Comparison of ENCODE assay signal across 9 mouse cellular contexts in genomic region chr10:81335393-81336340, GRCm38 (mm10). TPM values are rescaled to one million over a fixed set of nuclear protein-coding genes. Genes with fewer than 3 reads are reported as not detected.
DNase-seq lines count a peak whose midpoint lies in the region; ATAC-seq and TF ChIP-seq lines count a peak whose summit lies in the region.
"Had no signal": no experiment of that assay in that cellular context is flagged by ENCODE, and none has a peak within 500 bp of the region (broad histone marks: within the 10 kb centered on the region; RNA-seq: fewer than 3 reads in every experiment).

No protein-coding gene starts in this region.

- H3K27ac ChIP-seq in gastrocnemius, adult 2 months: peak overlapping the region; percentile 3; the same call in 1 of the 2 replicates
- H3K27ac ChIP-seq in lung, postnatal 0 days (ENCODE audit: low read length): peak overlapping the region; percentile 78
- peak overlapping the region; percentile 92 for H3K27ac ChIP-seq in intestine, embryonic 16.5 days (ENCODE audit: low read length)
- H3K27ac ChIP-seq in stomach, postnatal 0 days (replicated peaks): peak overlapping the region; percentile 89

- TF ChIP-seq CTCF in gastrocnemius, adult 2 months (IDR thresholded peaks at IDR 0.05): no peak
- TF ChIP-seq CTCF in lung, postnatal 0 days (IDR thresholded peaks at IDR 0.05): peak; percentile 39; the same call in 1 of the 2 replicates
- TF ChIP-seq CTCF in stomach, postnatal 0 days (IDR thresholded peaks at IDR 0.05; ENCODE audit: low read depth): peak; percentile 51

- peak; percentile 26 for DNase-seq in gastrocnemius, adult 2 months
- no peak for DNase-seq in gastrocnemius, postnatal 36 days
- peak; percentile 69 for DNase-seq in lung, postnatal 0 days (ENCODE audit: low spot score)
- no peak for DNase-seq in lung, postnatal 36 days
- no peak for DNase-seq in stomach, postnatal 0 days (ENCODE audit: low spot score)
- no peak for DNase-seq in layer of hippocampus, postnatal 25 days (ENCODE audit: extremely low spot score in 1 of 2, low spot score in 1 of 2)
- no peak for DNase-seq in adrenal gland, postnatal 4 days (ENCODE audit: low spot score in 2 of 2)

- intact Hi-C loops in gastrocnemius, adult 2 months (cut with DNase I): no loop called here
- intact Hi-C loops in gastrocnemius, postnatal 36 days (cut with DNase I): no loop called here

- WGBS in lung, postnatal 0 days: 45% methylated on average over 17 of the region's 19 CpGs
- 45% methylated on average over 19 of the region's 19 CpGs for WGBS in intestine, embryonic 16.5 days
- 33% methylated on average over 19 of the region's 19 CpGs for WGBS in stomach, postnatal 0 days

- H3K36me3 ChIP-seq in lung, postnatal 0 days (ENCODE audit: insufficient read depth, low read length): no peaks in the 10 kb centered on the region
- H3K36me3 ChIP-seq in intestine, embryonic 16.5 days (ENCODE audit: control insufficient read depth, insufficient read depth, low read length): no peaks in the 10 kb centered on the region
- H3K36me3 ChIP-seq in stomach, postnatal 0 days (ENCODE audit: control insufficient read depth, insufficient read depth, low read length): no peaks in the 10 kb centered on the region

- peak; percentile 59 for ATAC-seq in lung, postnatal 0 days
- peak; percentile 56 for ATAC-seq in intestine, embryonic 16.5 days
- peak; percentile 47 for ATAC-seq in stomach, postnatal 0 days (ENCODE audit: low FRiP score, low TSS enrichment)

- H3K27me3 ChIP-seq in lung, postnatal 0 days (replicated peaks; ENCODE audit: insufficient read depth, low read length): no peaks in the 10 kb centered on the region
- H3K27me3 ChIP-seq in intestine, embryonic 16.5 days (replicated peaks; ENCODE audit: control insufficient read depth, insufficient read depth, low read length): peaks cover 9% of the 10 kb centered on the region; the same call in 1 of the 2 replicates
- H3K27me3 ChIP-seq in stomach, postnatal 0 days (ENCODE audit: control insufficient read depth, insufficient read depth, low read length): no peaks in the 10 kb centered on the region

- H3K9me3 ChIP-seq in lung, postnatal 0 days (ENCODE audit: low read length): no peaks in the 10 kb centered on the region
- H3K9me3 ChIP-seq in intestine, embryonic 16.5 days (ENCODE audit: control insufficient read depth, low read length): no peaks in the 10 kb centered on the region
- H3K9me3 ChIP-seq in stomach, postnatal 0 days (ENCODE audit: control insufficient read depth, low read length): no peaks in the 10 kb centered on the region

- H3K4me3 ChIP-seq in gastrocnemius, adult 2 months: no peak overlapping the region
- no peak overlapping the region for H3K4me3 ChIP-seq in lung, postnatal 0 days (ENCODE audit: low read depth, low read length)
- H3K4me3 ChIP-seq in intestine, embryonic 16.5 days (ENCODE audit: low read length): no peak overlapping the region
- H3K4me3 ChIP-seq in stomach, postnatal 0 days (ENCODE audit: low read depth, low read length): no peak overlapping the region
- H3K4me3 ChIP-seq: myocyte had no signal

- no peak overlapping the region for H3K9ac ChIP-seq in lung, postnatal 0 days (replicated peaks; ENCODE audit: low read depth)
- H3K9ac ChIP-seq in intestine, embryonic 16.5 days (ENCODE audit: low read depth, low read length): peak overlapping the region; percentile 48
- no peak overlapping the region; the same call in 1 of the 2 replicates for H3K9ac ChIP-seq in stomach, postnatal 0 days (ENCODE audit: low read length)

- no peak for TF ChIP-seq EP300 in lung, postnatal 0 days (IDR thresholded peaks at IDR 0.05)
- no peak for TF ChIP-seq EP300 in stomach, postnatal 0 days (optimal IDR thresholded peaks at IDR 0.05)

- 0 out of 2 replicates have a peak, but pooled peaks cover 5% of the 10 kb centered on the region for H3K4me1 ChIP-seq in lung, postnatal 0 days (ENCODE audit: insufficient read depth, low read depth, low read length)
- peaks cover 26% of the 10 kb centered on the region for H3K4me1 ChIP-seq in intestine, embryonic 16.5 days (ENCODE audit: control insufficient read depth, insufficient read depth, low read length)
- peaks cover 7% of the 10 kb centered on the region; the same call in 1 of the 2 replicates for H3K4me1 ChIP-seq in stomach, postnatal 0 days (replicated peaks; ENCODE audit: control insufficient read depth, insufficient read depth)

- 0 out of 2 replicates have a peak overlapping the region, but pooled peaks have one; percentile 5 for H3K4me2 ChIP-seq in lung, postnatal 0 days (replicated peaks; ENCODE audit: low read depth, low read length)
- peak overlapping the region; percentile 4; the same call in 1 of the 2 replicates for H3K4me2 ChIP-seq in intestine, embryonic 16.5 days (ENCODE audit: low read depth, low read length)
- peak overlapping the region; percentile 25 for H3K4me2 ChIP-seq in stomach, postnatal 0 days (replicated peaks; ENCODE audit: low read depth)

RNA-seq across cellular contexts. Expression of gene Tbxa2r, which starts 7.1 kb away (rescaled TPM):
- total RNA-seq in gastrocnemius, adult 2 months (2021): under 1 TPM; 0.43 to 0.75 TPM
- total RNA-seq in gastrocnemius, postnatal 36 days (2021): under 1 TPM; 0.87 to 0.99 TPM
- polyA plus RNA-seq in lung, postnatal 0 days (2015; fragmentation: Nextera tagmentation; extraction: Ambion mirVana): 19.6 and 28.4 TPM in 2 replicates
- polyA plus RNA-seq in intestine, embryonic 16.5 days (2015; fragmentation: Nextera tagmentation; extraction: Ambion mirVana): 21.2 and 21.3 TPM in 2 replicates
- 19.7 and 20.2 TPM in 2 replicates for polyA plus RNA-seq in stomach, postnatal 0 days (2015; fragmentation: Nextera tagmentation; extraction: Ambion mirVana)
- 1 to 10 TPM; 1.1 to 1.5 TPM for total RNA-seq in layer of hippocampus, postnatal 25 days (2021)
- 10 to 100 TPM; 27.3 to 30.6 TPM for total RNA-seq in adrenal gland, postnatal 4 days (2021)

RNA-seq across cellular contexts. Expression of gene Gipc3, which starts 7.4 kb away (rescaled TPM):
- 1 to 10 TPM in 1 of 2 experiments, under 1 TPM in 1; 0.69 to 1.3 TPM for total RNA-seq in gastrocnemius, adult 2 months (2021)
- 1 to 10 TPM; 1.1 to 1.3 TPM for total RNA-seq in gastrocnemius, postnatal 36 days (2021)
- 0.33 and 0.55 TPM in 2 replicates for polyA plus RNA-seq in lung, postnatal 0 days (2015; fragmentation: Nextera tagmentation; extraction: Ambion mirVana)
- 0.06 and 0.12 TPM in 2 replicates for polyA plus RNA-seq in intestine, embryonic 16.5 days (2015; fragmentation: Nextera tagmentation; extraction: Ambion mirVana)
- 0.06 and 0.10 TPM in 2 replicates for polyA plus RNA-seq in stomach, postnatal 0 days (2015; fragmentation: Nextera tagmentation; extraction: Ambion mirVana)
- total RNA-seq in layer of hippocampus, postnatal 25 days (2021): 1 to 10 TPM; 1.6 to 1.9 TPM
- total RNA-seq in adrenal gland, postnatal 4 days (2021): 1 to 10 TPM; 2.3 to 2.6 TPM

RNA-seq across cellular contexts. Expression of gene Hmg20b, which starts 14.6 kb away (rescaled TPM):
- 10 to 100 TPM; 22.9 to 28.2 TPM for total RNA-seq in gastrocnemius, adult 2 months (2021)
- 10 to 100 TPM; 19.7 to 20.9 TPM for total RNA-seq in gastrocnemius, postnatal 36 days (2021)
- 94.3 and 101 TPM in 2 replicates for polyA plus RNA-seq in lung, postnatal 0 days (2015; fragmentation: Nextera tagmentation; extraction: Ambion mirVana)
- 69.0 and 71.4 TPM in 2 replicates for polyA plus RNA-seq in intestine, embryonic 16.5 days (2015; fragmentation: Nextera tagmentation; extraction: Ambion mirVana)
- polyA plus RNA-seq in stomach, postnatal 0 days (2015; fragmentation: Nextera tagmentation; extraction: Ambion mirVana): 72.2 and 77.9 TPM in 2 replicates
- total RNA-seq in layer of hippocampus, postnatal 25 days (2021): 10 to 100 TPM; 31.3 to 31.6 TPM
- 100 to 1,000 TPM; 107 to 108 TPM for total RNA-seq in adrenal gland, postnatal 4 days (2021)

RNA-seq across cellular contexts. Expression of gene Cactin, which starts 14.8 kb away (rescaled TPM):
- 10 to 100 TPM in 1 of 2 experiments, 1 to 10 TPM in 1; 8.5 to 11.5 TPM for total RNA-seq in gastrocnemius, adult 2 months (2021)
- 10 to 100 TPM in 1 of 2 experiments, 1 to 10 TPM in 1; 7.6 to 10.2 TPM for total RNA-seq in gastrocnemius, postnatal 36 days (2021)
- 20.3 and 23.0 TPM in 2 replicates for polyA plus RNA-seq in lung, postnatal 0 days (2015; fragmentation: Nextera tagmentation; extraction: Ambion mirVana)
- polyA plus RNA-seq in intestine, embryonic 16.5 days (2015; fragmentation: Nextera tagmentation; extraction: Ambion mirVana): 28.7 and 29.0 TPM in 2 replicates
- polyA plus RNA-seq in stomach, postnatal 0 days (2015; fragmentation: Nextera tagmentation; extraction: Ambion mirVana): 16.2 and 16.6 TPM in 2 replicates
- 10 to 100 TPM; 28.1 to 30.0 TPM for total RNA-seq in layer of hippocampus, postnatal 25 days (2021)
- 10 to 100 TPM; 43.8 to 44.4 TPM for total RNA-seq in adrenal gland, postnatal 4 days (2021)

RNA-seq across cellular contexts. Expression of gene Mfsd12, which starts 21.6 kb away (rescaled TPM):
- 1 to 10 TPM; 2.2 to 3.3 TPM for total RNA-seq in gastrocnemius, adult 2 months (2021)
- 1 to 10 TPM; 2.2 to 2.6 TPM for total RNA-seq in gastrocnemius, postnatal 36 days (2021)
- polyA plus RNA-seq in lung, postnatal 0 days (2015; fragmentation: Nextera tagmentation; extraction: Ambion mirVana): 14.0 and 16.9 TPM in 2 replicates
- 21.6 and 32.4 TPM in 2 replicates for polyA plus RNA-seq in intestine, embryonic 16.5 days (2015; fragmentation: Nextera tagmentation; extraction: Ambion mirVana)
- 7.4 and 7.9 TPM in 2 replicates for polyA plus RNA-seq in stomach, postnatal 0 days (2015; fragmentation: Nextera tagmentation; extraction: Ambion mirVana)
- total RNA-seq in layer of hippocampus, postnatal 25 days (2021): 10 to 100 TPM; 46.6 to 50.7 TPM
- total RNA-seq in adrenal gland, postnatal 4 days (2021): 10 to 100 TPM; 21.2 to 22.0 TPM

Comparison
In these comparisons a context has a peak if more than half of its experiments do, and no peak if none do; other contexts are left out.
1. DNase-seq: peak in gastrocnemius, adult 2 months (single experiment) and lung, postnatal 0 days (single experiment); none in gastrocnemius, postnatal 36 days (0 of 2), lung, postnatal 36 days (single experiment), stomach, postnatal 0 days (single experiment), layer of hippocampus, postnatal 25 days (0 of 2) and adrenal gland, postnatal 4 days (0 of 2).
2. H3K27ac ChIP-seq: peak in every context shown above with its lines; median percentile 92 in intestine, embryonic 16.5 days; 89 in stomach, postnatal 0 days; 78 in lung, postnatal 0 days; 3 in gastrocnemius, adult 2 months.
3. RNA of gene Tbxa2r, which starts 7.1 kb away (total RNA-seq): 27.3 to 30.6 TPM in adrenal gland, postnatal 4 days; 1.1 to 1.5 TPM in layer of hippocampus, postnatal 25 days, 0.87 to 0.99 TPM in gastrocnemius, postnatal 36 days and 0.43 to 0.75 TPM in gastrocnemius, adult 2 months; every median in the first group is over 10 times any median in the second.
4. Peak in every context shown above with its lines, with median percentiles within 50 percentile points of each other: ATAC-seq and H3K4me2 ChIP-seq.